Mouse (Mus musculus): ENCODE results near the gene Mrpl41.

Mrpl41 gene

GRCm38 (mm10) chr2:24935057-24935796, 39.7 kb downstream of the Mrpl41 start, which contains the start of gene Arrdc1:
Arrdc1 (minus strand) TSS chr2:24935252.
- DNase-seq: peak; percentile 91

GRCm38 (mm10) chr2:24934441-24934963, 40.4 kb downstream of the Mrpl41 start:
- DNase-seq: peak; percentile 77

- DNase-seq: no peak
These were observed 45.3 kb downstream of the Mrpl41 start for GRCm38 (mm10) chr2:24929593-24929992.

GRCm38 (mm10) chr2:24929119-24929518, 45.8 kb downstream of the Mrpl41 start:
- DNase-seq: no peak

GRCm38 (mm10) chr2:24927810-24928479, 47.0 kb downstream of the Mrpl41 start:
- peak; percentile 66 for DNase-seq

- DNase-seq: no peak
These were observed 47.9 kb downstream of the Mrpl41 start for GRCm38 (mm10) chr2:24926965-24927358.

GRCm38 (mm10) chr2:24926345-24926964, 48.4 kb downstream of the Mrpl41 start:
- no peak for DNase-seq

GRCm38 (mm10) chr2:24925284-24925683, 49.6 kb downstream of the Mrpl41 start:
- no peak for DNase-seq

Data from cerebellum, adult 11-12 months (tissue).